Mouse (Mus musculus) mouse embryonic stem cell (cell line): ENCODE measurements around the gene Gigyf1.

ENCODE experiments used
- in situ Hi-C, 2 experiments: fragments of 300-500 bp; cut with MboI; formaldehyde crosslinking; loops; 1 replicate in 1 of 2; 3 replicates in 1 of 2; pipeline ENCODE4 v1.14.3; 2019 to 2020; ENCODE audit warnings: low sequenced_read_pairs in 2 of 2, low pct_unique_long_range_greater_than_20kb in 1 of 2, mixed read lengths in 1 of 2; ENCODE audit not compliant: unreplicated experiment in 1 of 2

The Gigyf1 gene

DNA sequence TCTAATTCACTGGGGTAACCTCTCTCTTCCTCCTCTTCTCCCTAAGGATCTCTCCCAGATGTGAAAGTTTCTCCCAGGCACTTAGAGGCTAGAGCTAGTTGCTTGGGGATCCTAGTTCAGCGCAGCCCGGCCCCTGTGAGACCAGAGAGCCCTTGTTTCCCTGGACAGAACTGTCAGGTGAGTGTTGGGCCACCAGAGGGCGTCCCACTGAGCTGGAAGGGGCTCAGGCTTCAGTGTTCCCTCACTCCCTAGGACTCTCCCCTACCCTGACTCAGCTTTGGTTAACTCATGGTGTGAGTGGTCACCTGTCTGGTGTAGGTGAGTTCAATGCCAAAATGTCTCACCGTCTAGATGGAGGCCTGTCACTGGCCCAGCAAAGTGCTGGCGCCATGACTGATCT is at the start of gene Gigyf1:
Gigyf1 (plus strand) TSS at position 113 of the 400 bp plus-strand sequence.
- in situ Hi-C loops = no loop called here

DNA sequence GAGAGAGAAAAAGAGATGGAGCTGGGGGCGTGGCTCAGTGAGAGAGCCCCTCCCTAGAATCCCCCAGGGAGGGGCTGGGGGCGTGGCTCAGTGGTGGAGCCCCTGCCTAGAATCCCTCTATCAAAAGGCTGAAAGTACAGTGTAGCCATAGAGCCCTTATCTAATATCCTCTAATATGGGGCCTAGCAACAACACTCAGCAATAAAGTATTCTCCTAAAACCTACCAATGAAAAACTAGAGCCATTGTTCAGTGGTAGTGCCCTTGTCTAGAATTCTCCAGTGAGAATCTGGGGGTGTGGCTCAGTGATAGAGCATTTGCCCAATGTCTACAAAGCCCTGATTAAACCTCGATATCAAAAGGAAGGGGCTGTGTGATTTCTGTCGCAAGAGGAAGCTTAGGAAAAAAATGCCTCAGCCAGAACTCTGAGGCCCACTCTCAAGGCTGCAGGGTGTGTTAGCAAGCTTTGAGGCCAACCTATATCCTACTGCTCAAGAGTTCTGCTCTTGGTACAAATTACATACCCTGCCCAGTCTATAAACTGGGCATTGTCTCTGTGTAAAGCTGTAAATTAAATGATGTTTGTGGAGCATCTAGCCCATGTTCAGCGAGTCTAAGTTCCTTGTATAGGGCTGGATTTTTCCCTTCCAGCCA is 46.0 kb upstream of the Gigyf1 start:
- in situ Hi-C loops = no loop called here

DNA sequence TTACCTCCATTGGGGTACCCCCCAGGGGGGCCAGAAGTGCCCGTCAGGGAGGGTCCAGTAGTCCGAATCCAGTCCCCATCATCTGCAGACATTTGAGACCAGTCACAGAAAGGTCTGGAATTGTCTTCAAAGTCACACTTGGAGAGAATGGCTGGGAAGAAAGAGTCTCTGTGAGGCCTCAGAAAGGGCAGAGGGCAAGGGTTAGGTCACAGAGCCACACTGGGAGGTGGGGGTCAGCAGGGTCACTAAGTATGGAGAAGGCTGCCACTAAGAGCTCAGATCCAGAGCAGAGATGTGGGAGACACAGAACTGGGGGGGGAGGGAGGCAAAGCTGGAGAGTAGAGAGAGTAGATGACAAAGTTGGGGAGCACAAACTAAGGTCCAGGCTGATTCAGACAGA is 44.0 kb upstream of the Gigyf1 start:
- in situ Hi-C loops = no loop called here

DNA sequence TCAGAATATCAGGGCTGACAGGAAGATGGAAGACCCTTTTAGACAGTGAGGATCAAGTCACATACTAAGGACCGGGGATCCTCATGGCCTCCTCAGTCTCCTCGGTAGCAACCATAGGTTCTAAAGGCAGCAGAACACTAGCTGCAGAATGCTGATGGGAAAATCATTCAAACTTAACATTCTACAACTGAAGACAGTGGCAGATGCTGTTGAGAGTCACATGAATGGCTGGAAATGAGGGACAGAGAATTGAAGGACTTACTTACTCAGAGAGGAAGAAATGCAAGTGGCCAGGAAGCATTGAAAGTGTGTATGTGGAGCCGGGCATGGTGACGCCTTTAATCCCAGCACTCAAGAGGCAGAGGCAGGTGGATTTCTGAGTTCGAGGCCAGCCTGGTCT is 41.4 kb upstream of the Gigyf1 start, which contains the start of gene Zan:
Zan (minus strand) TSS at position 101 of the 400 bp plus-strand sequence.
- in situ Hi-C loops = no loop called here

DNA sequence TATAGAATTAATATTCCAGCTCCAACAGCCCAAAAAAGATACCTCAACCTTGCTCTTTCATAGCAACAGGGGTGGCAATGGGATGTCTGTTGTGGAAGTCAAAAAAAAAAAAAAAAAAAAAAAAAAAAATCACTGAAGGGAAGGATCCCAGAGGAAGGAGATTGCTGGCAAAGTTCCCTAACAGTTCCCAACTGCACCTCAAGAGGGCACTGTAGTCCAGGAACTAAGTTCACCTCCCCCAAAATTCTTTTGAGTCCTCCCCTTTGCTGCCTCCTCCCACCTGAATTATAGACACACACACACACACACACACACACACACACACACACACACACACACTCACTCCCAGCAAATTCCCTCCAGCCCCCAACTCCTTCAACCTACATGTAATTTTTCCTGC is 37.2 kb upstream of the Gigyf1 start:
- in situ Hi-C loops = no loop called here

DNA sequence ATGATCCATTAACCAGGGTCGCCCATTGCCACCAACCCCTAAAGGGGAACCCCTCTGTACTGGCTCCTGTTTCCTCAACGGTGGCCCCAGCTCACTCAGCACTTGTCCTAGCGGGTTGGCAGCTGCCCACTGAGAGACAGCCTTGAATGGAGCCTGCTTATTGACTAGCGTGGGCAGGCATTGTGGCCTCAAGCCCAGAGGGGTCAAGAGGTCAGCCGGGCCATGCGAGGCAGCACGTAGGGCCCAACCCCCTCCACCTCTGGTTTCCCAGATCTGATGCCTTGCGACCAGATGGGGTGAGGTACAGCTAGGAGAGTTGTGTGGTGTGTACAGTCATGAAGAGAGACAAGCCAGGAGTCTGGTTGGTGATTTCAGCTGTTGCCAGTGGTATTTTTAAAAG is 36.5 kb upstream of the Gigyf1 start:
- in situ Hi-C loops = no loop called here

DNA sequence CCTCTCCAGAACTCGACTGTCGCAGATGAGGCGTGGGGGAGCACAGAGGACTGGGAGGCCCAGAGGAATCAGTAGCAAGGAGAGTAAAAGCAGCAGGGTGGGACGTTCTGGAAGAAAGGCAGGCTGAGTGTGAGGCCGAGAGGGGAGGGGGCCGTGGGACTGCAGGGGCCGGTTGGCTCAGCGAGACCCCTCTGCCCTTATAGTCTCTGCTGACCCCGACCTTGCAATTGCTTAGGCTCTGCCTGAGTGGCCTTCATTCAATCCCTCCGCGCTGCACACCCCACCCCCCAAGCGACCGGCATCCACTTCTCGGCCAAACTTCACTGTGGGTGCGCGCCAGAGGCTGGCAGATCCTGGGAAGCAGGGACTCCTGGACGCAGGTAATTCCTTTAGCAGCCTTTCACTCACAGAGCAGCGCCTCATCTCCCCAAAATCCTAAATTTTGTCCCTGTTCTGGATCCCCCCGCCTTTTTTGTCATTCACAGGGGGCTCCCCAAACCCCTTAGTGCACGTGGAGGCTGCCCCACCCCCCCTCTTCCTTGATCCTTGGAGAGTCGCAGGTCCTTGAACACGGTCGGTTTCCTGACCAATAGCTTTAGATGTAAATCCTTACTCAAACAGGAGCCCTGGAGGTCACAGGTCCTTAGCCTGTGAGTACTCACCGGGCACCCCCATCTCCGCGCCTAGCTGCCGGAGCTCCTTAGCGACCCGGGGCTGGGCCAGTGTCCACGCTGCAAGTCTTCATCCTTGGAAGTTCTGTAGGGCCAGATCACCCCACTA is 33.1 kb upstream of the Gigyf1 start:
- in situ Hi-C loops = no loop called here

DNA sequence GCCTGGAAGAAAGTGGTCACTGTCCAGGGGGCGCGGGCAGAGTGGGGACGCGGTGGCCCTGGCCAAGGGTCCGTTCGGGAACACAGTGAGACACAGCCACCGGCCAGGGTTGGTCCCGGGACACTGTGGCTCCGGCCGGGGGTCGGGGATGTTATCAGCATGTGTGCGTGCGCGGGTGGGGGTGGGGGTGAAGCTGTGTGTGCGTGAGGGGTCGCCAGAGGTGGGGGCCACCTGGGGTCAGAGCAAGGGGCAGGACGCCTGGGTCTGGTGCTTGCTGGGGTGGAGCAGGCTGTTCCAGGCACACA is 32.5 kb upstream of the Gigyf1 start:
- in situ Hi-C loops = no loop called here

DNA sequence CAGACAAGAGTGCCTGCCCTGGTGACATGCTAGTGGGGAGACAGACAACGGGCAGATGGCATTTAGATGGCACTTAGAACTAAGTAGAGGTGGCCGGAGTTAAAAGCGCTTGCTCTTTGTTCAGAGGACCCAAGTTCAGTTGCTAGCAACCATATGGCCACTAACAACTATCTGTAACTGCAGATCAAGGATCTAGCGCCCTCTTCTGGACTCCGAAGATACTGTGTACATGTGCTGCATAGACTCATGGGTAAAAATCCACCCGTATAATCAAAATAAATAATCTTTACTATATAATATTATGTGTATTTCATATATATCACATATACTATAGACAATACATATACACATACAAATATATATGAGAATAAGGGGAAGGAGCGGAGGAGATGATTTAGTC is 30.7 kb upstream of the Gigyf1 start:
- in situ Hi-C loops = no loop called here

DNA sequence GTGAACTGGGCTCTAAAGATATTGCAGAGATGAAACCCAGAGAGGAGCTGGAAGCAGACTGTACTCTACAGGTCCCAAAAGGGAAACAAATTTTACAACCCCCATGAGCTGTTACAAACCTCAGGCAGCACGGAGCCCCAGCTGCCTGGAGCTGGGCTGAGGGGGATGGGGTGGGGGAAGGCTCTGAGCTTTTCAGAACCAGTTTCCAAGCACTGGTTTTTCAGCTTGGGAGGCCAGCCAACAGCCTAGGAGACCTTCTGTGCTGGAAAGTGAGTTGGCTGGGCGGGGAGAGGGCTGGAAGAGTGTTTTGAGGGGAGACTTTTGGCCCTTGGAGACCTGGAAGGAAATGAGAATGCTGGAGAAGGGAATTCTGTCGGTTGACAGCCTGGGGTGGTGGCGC is 26.8 kb upstream of the Gigyf1 start:
- in situ Hi-C loops = no loop called here

DNA sequence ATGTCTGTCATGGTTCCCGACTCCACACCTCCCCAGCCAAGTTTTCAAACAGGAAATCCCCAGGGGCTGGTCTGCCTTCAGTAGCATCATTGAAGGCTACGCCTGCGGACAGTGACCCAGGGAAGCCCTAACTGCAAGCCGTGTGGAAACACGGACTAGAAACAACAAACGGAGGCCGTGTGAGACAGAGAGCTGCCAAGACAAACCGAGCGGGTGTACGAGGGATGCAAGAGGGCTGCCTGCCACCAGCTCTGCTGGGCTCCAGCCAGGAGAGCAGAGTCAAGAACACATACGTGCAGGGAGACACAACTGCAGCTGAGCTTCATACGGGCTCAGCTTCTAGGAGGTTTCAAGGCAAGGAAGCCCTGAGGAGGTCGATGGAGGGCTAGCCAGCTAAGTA is 24.5 kb upstream of the Gigyf1 start:
- in situ Hi-C loops = no loop called here

DNA sequence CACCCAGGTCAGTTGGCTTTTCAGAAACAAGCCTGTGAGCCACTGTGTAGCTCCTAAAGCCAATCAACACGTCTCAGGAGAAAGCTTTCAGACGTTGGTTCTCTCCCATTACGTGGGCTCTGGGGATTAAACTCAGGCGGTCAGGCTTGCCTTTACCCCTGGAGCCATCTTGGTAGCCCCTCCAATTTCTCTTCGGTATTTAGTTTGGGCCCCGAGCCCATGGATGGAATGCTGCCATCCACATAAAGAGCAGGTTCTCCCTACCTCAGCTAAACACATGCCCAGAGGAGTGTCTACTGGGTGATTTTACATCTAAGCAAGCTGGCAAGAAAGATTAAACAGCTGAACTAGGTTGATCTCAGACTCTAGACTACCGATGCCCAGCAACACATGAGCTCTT is 18.2 kb upstream of the Gigyf1 start:
- in situ Hi-C loops = no loop called here

DNA sequence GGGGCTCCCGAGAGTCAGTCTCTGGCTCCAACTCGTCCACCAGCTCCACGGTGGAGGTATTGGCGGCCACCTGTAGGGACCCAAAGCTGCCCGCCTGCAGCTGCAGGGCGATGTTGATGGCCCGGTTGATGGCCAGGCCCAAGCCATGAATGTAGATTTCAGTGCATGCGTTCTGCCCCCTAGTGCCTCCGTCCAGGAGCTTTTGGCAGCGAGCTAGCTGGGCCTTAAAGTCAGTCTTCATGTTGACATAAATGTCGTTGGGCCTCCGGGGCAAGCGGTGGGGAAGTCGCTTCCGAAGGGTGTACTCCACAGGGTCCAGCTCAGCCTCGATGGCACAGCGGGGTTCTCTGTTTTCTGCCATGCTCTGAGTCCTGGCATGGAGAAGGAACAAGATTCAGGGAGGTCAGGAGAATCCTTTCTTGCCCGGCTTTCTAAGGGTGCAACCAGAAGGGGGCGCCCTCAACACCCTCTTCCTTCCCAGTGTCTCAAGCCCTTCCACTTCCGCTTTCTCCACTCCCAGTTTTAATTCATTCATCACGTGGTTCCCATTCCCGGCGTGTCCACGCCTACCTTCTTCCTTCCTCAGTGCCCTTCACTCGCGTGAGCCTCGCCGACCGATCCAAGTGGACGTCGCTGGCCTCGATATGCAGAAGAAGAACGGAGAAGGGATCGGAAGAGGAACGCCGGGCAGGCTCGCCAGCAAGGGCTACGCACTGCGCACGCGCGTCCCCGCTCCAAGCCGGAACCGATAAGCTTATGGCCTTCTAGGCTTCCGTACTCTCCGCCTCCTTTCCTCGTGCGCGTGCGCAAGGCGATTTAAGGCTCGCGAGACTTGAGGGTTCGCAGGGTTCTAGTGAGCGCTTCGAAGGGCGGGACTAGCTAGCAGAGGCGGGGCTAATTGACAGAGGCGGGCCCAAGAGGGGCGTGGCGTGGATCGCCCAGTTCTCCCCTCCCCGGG is 16.4 kb upstream of the Gigyf1 start, which contains the start of gene Pop7:
Pop7 (minus strand) TSS at position 810 of the 958 bp plus-strand sequence.
- in situ Hi-C loops = no loop called here

DNA sequence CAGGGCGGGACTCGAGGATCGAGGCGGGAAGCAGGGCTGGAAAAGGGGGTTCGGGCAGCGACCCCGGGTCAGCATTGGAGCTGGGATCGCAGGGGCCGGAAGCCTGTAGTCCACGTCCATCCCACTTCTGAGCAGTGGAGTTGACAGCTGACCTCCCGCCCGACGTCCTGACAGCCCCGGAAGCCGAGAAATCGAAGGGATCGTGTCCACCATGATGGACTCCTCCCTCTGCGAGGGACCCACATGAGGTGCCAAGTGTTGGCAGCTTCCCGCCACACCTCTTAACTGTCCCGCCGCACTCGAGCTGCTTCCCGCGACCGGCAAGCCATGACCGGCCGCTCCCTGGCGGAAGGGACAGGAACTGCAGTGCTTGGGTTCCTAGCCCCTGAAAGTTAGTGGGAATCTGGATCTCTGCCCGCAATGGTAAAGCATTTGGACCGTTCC is 15.7 kb upstream of the Gigyf1 start:
- in situ Hi-C loops = no loop called here

DNA sequence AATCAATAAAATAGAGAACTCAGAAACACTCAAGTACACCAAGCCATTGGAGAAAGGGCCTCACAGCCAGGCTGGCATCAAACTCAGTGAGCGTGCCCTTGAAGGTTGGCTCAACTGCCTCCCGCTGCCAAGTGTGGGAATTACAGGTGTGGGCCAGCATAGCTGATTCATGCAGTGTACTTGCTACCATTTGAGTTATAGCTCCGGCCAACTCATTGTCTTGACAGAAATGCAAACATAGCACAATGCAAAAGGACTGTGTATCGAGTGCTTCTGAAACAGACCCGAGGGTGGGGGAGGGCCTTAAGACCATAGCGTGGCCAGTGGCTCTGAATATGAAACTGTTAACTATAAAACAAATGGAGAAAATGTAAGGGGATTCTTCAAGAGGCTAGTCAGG is 14.3 kb upstream of the Gigyf1 start:
- in situ Hi-C loops = no loop called here

DNA sequence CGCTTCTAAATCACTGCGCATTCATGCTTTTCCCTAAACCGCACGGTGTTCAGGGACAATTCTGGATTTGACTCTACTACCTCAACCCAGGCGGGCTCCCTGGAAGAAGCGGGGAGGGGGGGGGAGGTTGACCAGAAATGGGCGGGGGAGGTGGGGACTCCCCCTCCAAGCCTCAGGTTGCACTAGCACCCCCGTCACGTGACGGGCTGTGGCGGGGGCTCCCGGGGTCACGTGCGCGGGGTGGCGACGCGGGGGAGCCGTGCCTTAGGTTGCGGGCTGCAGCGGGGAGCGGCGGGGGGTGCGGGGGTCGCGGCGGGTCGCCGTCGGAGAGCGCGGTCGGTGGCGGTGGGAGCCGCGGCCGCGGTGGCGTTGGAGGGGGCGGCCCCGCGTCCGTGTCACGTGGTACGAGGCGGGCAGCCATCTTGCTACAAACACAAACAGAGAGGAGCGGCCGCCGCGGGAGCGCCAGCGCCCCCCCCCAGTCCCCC is 8.3 kb upstream of the Gigyf1 start:
- in situ Hi-C loops = no loop called here

DNA sequence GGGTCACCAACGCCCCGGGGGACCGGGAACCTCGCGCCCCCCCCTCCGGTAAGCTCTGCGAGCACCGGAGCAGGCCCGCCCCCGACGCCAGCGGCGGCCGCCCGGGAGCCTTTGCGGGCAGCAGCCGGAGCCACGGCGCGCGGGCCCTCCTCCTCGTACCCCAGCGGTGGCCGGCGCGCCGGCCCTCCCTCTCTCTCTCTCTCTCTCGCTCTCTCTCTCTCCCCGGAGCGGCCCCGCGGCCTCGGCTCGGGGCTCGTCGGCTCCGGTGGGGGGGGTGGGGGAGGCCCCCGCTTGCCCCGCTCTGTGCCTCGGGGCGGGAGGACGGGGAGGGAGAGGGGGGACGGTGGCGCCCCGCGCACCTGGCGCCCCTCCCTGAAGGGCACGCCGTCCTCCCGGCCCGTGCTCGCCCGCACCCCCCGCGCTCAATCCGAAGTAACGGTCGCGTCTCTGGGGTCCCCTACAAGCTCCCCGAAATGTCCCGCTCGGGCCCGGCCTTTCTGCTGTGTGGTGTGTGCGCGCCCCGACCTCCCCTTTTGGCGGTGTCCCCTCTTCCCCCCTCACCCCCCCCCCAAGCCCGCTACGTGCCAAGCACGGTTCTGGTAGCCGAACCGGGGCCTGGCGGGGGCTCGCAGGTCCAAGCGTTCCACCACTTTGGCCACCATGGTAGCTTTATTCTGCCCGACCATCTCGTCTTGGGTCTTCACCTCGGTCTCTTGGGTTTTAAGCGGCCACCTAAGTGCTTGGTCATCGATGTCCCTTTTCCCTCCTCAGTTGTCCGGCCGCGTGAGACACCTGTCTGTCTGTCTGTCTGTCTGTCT is 7.6 kb upstream of the Gigyf1 start:
- in situ Hi-C loops = no loop called here

DNA sequence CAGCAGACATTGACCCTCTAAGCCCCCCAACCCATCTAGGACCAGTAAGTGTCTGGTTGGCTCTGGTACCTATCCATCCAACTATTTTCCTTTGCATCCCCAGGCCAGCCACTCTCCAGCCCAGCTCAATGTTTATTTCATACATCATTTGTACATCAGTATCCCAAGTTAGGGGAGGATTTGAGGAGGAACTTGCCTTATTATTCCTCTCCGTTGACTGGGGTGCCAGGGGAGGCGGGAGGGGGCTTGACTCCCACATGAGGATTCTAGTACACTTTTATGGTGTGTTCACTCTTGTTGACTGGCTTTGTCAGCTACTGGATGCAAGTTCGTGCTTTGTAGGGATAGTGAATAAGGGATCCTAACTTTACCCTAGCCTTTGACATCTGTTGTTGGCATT is 6.6 kb upstream of the Gigyf1 start:
- in situ Hi-C loops = no loop called here
